Mouse (Mus musculus) heart, adult 2 months (tissue): ENCODE results near the gene Gm4559. TPM values are rescaled to one million over a fixed set of nuclear protein-coding genes. Genes with fewer than 3 reads are reported as not detected.
"Not testable (repeated sequence)": the region's sequence is repeated elsewhere in the genome, so short reads cannot be mapped to it uniquely, and the experiment has no call there.

Experiments
- DNase-seq, 2 experiments: peaks; one replicate each; pipeline ENCODE4 v3.0.0; 2021
- H3K27ac ChIP-seq: fragments of 200-600 bp; 2 replicates; pipeline ENCODE4 v1.8.1; 2022
- H3K27me3 ChIP-seq: fragments of 200-500 bp; 2 replicates; pipeline ENCODE4 v1.6.1; 2012; ENCODE audit warnings: mild to moderate bottlenecking, low read length, inconsistent platforms, mixed read lengths; ENCODE audit not compliant: control insufficient read depth, insufficient read depth
- H3K36me3 ChIP-seq: fragments of 200-500 bp; 2 replicates; pipeline ENCODE4 v1.6.1; 2012; ENCODE audit warnings: low read length, inconsistent platforms; ENCODE audit not compliant: control insufficient read depth, insufficient read depth
- H3K4me1 ChIP-seq: fragments of 200-500 bp; 2 replicates; pipeline ENCODE4 v1.6.1; 2011; ENCODE audit warnings: low read length; ENCODE audit not compliant: control insufficient read depth, insufficient read depth
- H3K4me3 ChIP-seq: fragments of 200-600 bp; 2 replicates; pipeline ENCODE4 v1.8.1; 2022
- H3K79me2 ChIP-seq: fragments of 200-500 bp; replicated peaks from 2 replicates; pipeline ENCODE4 v1.6.1; 2012; ENCODE audit warnings: mild to moderate bottlenecking, inconsistent platforms, low read length, moderate library complexity, mixed read lengths; ENCODE audit not compliant: control insufficient read depth, insufficient read depth
- H3K9ac ChIP-seq: fragments of 200-500 bp; 2 replicates; pipeline ENCODE4 v1.6.1; 2012; ENCODE audit warnings: low read depth, mild to moderate bottlenecking, control low read depth, inconsistent platforms, low read length, mixed read lengths
- CTCF ChIP-seq: fragments of 200-600 bp; IDR thresholded peaks from 2 replicates; pipeline ENCODE4 v1.8.1; 2022; ENCODE audit warnings: antibody characterized with exemption, mild to moderate bottlenecking, moderate library complexity
- EP300 ChIP-seq: fragments of 200-500 bp; IDR thresholded peaks from 2 replicates; pipeline ENCODE4 v1.6.1; 2011; ENCODE audit warnings: low read depth, low read length, control low read depth; ENCODE audit not compliant: insufficient read depth
- POLR2A ChIP-seq: fragments of 200-500 bp; IDR thresholded peaks from 2 replicates; pipeline ENCODE4 v1.6.1; 2011; ENCODE audit warnings: mild to moderate bottlenecking, low read depth, low read length, control low read depth; ENCODE audit not compliant: insufficient read depth
- WGBS: fragments of 180-500 bp; shearing (Covaris S2); methylation state at CpG from one replicate; pipeline ENCODE4 v1.1.7; 2018; 5-methylcytosine and 5-hydroxymethylcytosine counted together
- intact Hi-C: fragments of 180-260 bp; cut with DNase I; formaldehyde crosslinking; loops from one replicate; pipeline ENCODE4 v1.15.1; 2025
- polyA plus RNA-seq: library from polyadenylated mRNA; depleted of rRNA; stranded (reverse); fragments of >200 nt; gene quantifications from 2 replicates; pipeline ENCODE4 v1.2.3, GENCODE M21; 2012
- total RNA-seq, 2 experiments: library from RNA; stranded (reverse); gene quantifications; 2 replicates each; pipeline ENCODE4 v1.2.3; 2021

The Gm4559 gene
- total and polyA plus RNA-seq, 3 experiments = not detected

DNA sequence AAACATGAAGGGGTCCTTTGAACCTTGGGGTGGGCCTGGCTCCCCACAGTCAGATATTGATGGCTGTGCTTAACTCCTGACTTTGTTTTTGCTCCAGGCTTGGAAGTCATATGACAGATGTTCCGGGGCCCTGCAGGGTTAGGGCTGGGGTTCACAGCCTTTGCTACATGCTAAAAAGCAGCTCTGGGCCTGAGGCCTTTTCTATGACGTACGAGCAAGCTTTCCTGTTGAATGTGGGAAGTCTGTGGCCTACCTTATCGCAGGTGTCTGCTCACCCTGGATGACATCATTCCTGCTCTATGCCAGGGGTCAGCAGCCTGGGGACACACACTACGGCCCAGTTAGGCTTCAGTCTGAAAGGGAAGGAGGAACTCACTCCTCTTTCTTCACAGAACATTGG lies 43.1 kb upstream of the Gm4559 start:
- H3K79me2 ChIP-seq = no peaks in the 10 kb centered on the region
- WGBS = 86% methylated on average over 5 of the region's 5 CpGs
- no peak overlapping the region for H3K27ac ChIP-seq
- no peak overlapping the region for H3K4me3 ChIP-seq
- no peak for DNase-seq
- TF ChIP-seq EP300 = no peak
- no peak for TF ChIP-seq POLR2A
- TF ChIP-seq CTCF = no peak
- H3K27me3 ChIP-seq = no peaks in the 10 kb centered on the region
- H3K4me1 ChIP-seq = no peaks in the 10 kb centered on the region
- no peak overlapping the region for H3K9ac ChIP-seq
- intact Hi-C loops = loop anchor here (2.0 to 5.0 kb wide), 3 partner anchors 18 to 360 kb away; partner anchors contain the start of gene Tnnt3
- H3K36me3 ChIP-seq = no peaks in the 10 kb centered on the region

DNA sequence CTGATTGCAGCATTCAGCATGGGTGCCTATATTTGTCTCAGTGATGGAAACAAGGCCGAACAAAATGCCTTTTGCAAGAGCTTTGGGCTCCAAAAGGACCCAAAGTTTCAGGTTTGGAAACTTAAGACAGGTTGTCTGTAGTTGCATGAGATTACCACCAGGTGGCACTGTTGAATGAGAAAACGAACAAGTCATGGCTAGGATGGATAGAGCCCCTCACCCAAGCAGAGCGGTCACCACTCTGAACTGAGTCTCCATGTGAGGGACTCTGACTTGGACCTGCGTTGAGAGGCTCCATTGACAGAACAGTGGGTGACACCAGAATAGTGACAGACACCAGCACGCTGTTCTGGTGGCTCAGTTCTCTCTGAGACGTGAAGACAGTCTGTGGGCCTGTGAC lies 42.4 kb upstream of the Gm4559 start:
- peak in 1 of 2 experiments; percentile 37 for DNase-seq
- H3K4me1 ChIP-seq = no peaks in the 10 kb centered on the region
- H3K79me2 ChIP-seq = no peaks in the 10 kb centered on the region
- WGBS = 35% methylated on average over 6 of the region's 6 CpGs
- TF ChIP-seq CTCF = peak; percentile 95
- no peak for TF ChIP-seq EP300
- TF ChIP-seq POLR2A = no peak
- no peak overlapping the region for H3K9ac ChIP-seq
- no peak overlapping the region for H3K27ac ChIP-seq
- no peaks in the 10 kb centered on the region for H3K27me3 ChIP-seq
- H3K36me3 ChIP-seq = no peaks in the 10 kb centered on the region
- intact Hi-C loops = loop anchor here (1.0 to 5.0 kb wide), 5 partner anchors 18 to 361 kb away; partner anchors contain the start of gene Tnnt3
- H3K4me3 ChIP-seq = no peak overlapping the region

DNA sequence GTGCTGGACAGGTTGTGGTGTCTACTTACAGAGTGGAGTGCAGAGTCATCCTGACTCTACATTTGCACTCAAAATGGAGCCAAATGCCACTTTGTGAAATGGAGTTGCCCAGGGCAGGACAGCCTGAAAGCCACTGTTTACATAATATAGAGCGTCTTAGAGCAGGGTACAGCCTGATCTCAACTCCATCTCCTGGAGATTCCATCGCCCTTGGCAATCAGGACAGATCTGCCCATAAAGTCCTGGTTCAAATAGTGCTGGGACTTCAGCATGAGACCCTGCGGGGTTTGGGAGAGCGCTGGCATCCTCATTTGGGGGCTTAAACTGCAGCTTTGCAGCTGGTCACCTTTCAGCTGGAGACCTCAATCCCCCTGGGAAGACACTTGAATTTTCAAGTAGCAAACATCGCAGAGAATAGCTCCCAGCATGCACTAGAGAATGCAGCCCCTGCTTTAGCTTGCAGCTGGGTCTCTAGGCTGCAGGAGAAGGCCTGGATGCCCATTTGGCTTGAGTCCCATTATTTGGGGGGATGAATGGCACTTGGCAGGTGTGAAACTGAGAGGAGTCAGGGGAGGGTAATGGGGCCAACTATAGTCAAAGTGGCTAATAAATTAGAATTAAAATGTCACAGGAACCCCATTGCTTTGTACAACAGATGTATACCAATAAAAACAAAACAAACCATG lies 40.6 kb upstream of the Gm4559 start:
- H3K4me1 ChIP-seq = no peaks in the 10 kb centered on the region
- no peaks in the 10 kb centered on the region for H3K36me3 ChIP-seq
- WGBS = 74% methylated on average over 5 of the region's 5 CpGs
- H3K9ac ChIP-seq = no peak overlapping the region
- DNase-seq = no peak
- TF ChIP-seq CTCF (no peak), EP300 (no peak), POLR2A (no peak)
- no peak overlapping the region for H3K27ac ChIP-seq
- intact Hi-C loops = loop anchor here (5.0 kb wide), 2 partner anchors 183 to 363 kb away; partner anchors contain the start of gene Tnnt3
- H3K79me2 ChIP-seq = no peaks in the 10 kb centered on the region
- H3K4me3 ChIP-seq = no peak overlapping the region
- H3K27me3 ChIP-seq = no peaks in the 10 kb centered on the region

GRCm38 (mm10) chr7:142303929-142304328 lies 29.8 kb upstream of the Gm4559 start:
- H3K27ac ChIP-seq, DNase-seq, H3K4me1 ChIP-seq, H3K9ac ChIP-seq, H3K79me2 ChIP-seq, H3K4me3 ChIP-seq, H3K27me3 ChIP-seq, intact Hi-C loops, H3K36me3 ChIP-seq: not testable (repeated sequence)
- WGBS = 44% methylated on average over 1 of the region's 1 CpGs

DNA sequence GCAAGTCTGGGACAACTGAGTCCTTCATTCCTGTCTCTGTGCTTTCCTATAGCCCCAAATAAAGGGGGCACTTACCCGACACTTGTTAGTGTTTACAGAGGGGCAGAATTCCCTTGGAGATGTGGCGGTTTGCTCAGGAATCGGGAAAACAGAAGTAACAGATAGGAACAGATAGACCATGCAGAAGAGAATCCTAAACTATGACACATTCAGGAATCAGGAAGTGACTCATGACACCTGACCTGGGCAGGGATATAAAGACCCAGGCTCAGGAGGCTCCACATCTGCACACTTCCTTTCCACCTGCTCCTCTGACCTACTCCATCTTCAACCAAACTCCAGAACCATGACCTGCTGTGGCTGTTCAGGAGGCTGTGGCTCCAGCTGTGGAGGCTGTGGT lies 29.1 kb upstream of the Gm4559 start, which contains the start of gene Krtap5-4:
Gene Krtap5-4, plus strand, starts transcription at position 301 of the 400 bp plus-strand sequence.
- no peak within 1 kb of the TSS for H3K9ac ChIP-seq
- no peak within 1 kb of the TSS for H3K27ac ChIP-seq
- no peaks in the 10 kb centered on the region for H3K36me3 ChIP-seq
- H3K27me3 ChIP-seq = no peaks in the 10 kb centered on the region
- intact Hi-C loops = no loop called here
- H3K79me2 ChIP-seq = no peaks in the 10 kb centered on the region
- WGBS = 35% methylated on average over 3 of the region's 3 CpGs
- DNase-seq = no peak
- H3K4me3 ChIP-seq = no peak within 1 kb of the TSS
- TF ChIP-seq POLR2A = no peak
- TF ChIP-seq CTCF = no peak
- TF ChIP-seq EP300 = no peak
- H3K4me1 ChIP-seq = no peaks in the 10 kb centered on the region

- H3K9ac ChIP-seq, H3K27ac ChIP-seq, H3K27me3 ChIP-seq, H3K36me3 ChIP-seq, H3K79me2 ChIP-seq, H3K4me1 ChIP-seq, H3K4me3 ChIP-seq, DNase-seq, intact Hi-C loops: not testable (repeated sequence)
These were observed 22.9 kb upstream of the Gm4559 start, which contains the start of gene Krtap5-1 for GRCm38 (mm10) chr7:142297018-142297417. Gene Krtap5-1 (minus strand): TSS chr7:142297118.

DNA sequence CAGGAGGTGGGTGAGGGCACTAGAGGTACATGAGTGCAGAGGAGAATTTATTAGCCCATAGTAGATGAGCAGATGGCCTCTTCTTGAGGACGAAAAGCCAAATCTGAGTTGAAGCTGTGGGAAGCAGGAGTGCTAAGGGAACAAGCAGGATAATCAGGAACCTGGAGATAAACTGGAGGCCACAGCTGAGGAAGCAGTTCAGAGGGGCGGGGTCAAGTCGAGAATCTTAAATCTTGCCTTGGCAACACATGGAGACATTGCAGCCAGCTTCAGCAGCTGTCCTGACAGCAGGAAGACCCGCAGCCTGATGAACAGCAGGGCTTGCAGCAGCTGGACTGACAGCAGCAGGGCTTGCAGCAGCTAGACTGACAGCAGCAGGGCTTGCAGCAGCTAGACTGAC lies 21.9 kb upstream of the Gm4559 start:
- intact Hi-C loops, H3K4me1 ChIP-seq, H3K9ac ChIP-seq, H3K27ac ChIP-seq, H3K79me2 ChIP-seq, H3K27me3 ChIP-seq, H3K4me3 ChIP-seq, DNase-seq, H3K36me3 ChIP-seq: not testable (repeated sequence)
- WGBS = 22% methylated on average over 4 of the region's 4 CpGs
